Mouse (Mus musculus) testis, adult 2 months (tissue): ENCODE data around the gene Fosl1. TPM values are rescaled to one million over a fixed set of nuclear protein-coding genes. Genes with fewer than 3 reads are reported as not detected.
"Not testable (repeated sequence)": the region's sequence is repeated elsewhere in the genome, so short reads cannot be mapped to it uniquely, and the experiment has no call there.

Experiments used
- H3K27ac ChIP-seq: fragments of 200-500 bp; 2 replicates; pipeline ENCODE4 v1.5.1; 2012; ENCODE audit warnings: low read depth, low read length; ENCODE audit not compliant: control insufficient read depth, insufficient read depth
- H3K27me3 ChIP-seq: fragments of 200-500 bp; 2 replicates; pipeline ENCODE4 v1.6.1; 2012; ENCODE audit warnings: mild to moderate bottlenecking, low read length, moderate library complexity; ENCODE audit not compliant: control insufficient read depth, insufficient read depth
- H3K36me3 ChIP-seq: fragments of 200-500 bp; 2 replicates; pipeline ENCODE4 v1.6.1; 2012; ENCODE audit warnings: mild to moderate bottlenecking, low read length; ENCODE audit not compliant: control insufficient read depth, insufficient read depth
- H3K4me1 ChIP-seq: fragments of 200-500 bp; 2 replicates; pipeline ENCODE4 v1.6.1; 2012; ENCODE audit warnings: low read length; ENCODE audit not compliant: control insufficient read depth, insufficient read depth
- H3K4me3 ChIP-seq: fragments of 200-500 bp; 2 replicates; pipeline ENCODE4 v1.5.1; 2012; ENCODE audit warnings: low read depth, mild to moderate bottlenecking, low read length, moderate library complexity, mixed read lengths; ENCODE audit not compliant: control insufficient read depth
- CTCF ChIP-seq: fragments of 200-500 bp; IDR thresholded peaks from 2 replicates; pipeline ENCODE4 v1.5.1; 2012; ENCODE audit warnings: low read depth, mild to moderate bottlenecking, inconsistent platforms, low read length, moderate library complexity; ENCODE audit not compliant: control insufficient read depth, insufficient read depth, insufficient replicate concordance
- POLR2A ChIP-seq: fragments of 200-500 bp; IDR thresholded peaks from 2 replicates; pipeline ENCODE4 v1.6.1; 2012; ENCODE audit warnings: low read depth, mild to moderate bottlenecking, inconsistent platforms, low read length, moderate library complexity; ENCODE audit not compliant: control insufficient read depth
- polyA plus RNA-seq: library from polyadenylated mRNA; depleted of rRNA; stranded (reverse); fragments of >200 nt; gene quantifications from 2 replicates; pipeline ENCODE4 v1.2.3, GENCODE M21; 2012

Fosl1 gene
- polyA plus RNA-seq, 1 experiment: 3.2 TPM

GRCm38 (mm10) chr19:5485821-5486220 lies 38.5 kb downstream of the Fosl1 start:
- H3K27ac ChIP-seq: no peak overlapping the region
- H3K4me1 ChIP-seq: peaks cover 7% of the 10 kb centered on the region
- H3K27me3 ChIP-seq: no peaks in the 10 kb centered on the region
- no peak overlapping the region for H3K4me3 ChIP-seq
- no peaks in the 10 kb centered on the region; the same call in 1 of the 2 replicates for H3K36me3 ChIP-seq
- TF ChIP-seq POLR2A (no peak), CTCF (no peak)

GRCm38 (mm10) chr19:5486286-5486685 lies 38.9 kb downstream of the Fosl1 start:
- Histone ChIP-seq H3K36me3 (no peaks in the 10 kb centered on the region; the same call in 1 of the 2 replicates), H3K4me3 (no peak overlapping the region)

GRCm38 (mm10) chr19:5486771-5487170 lies 39.4 kb downstream of the Fosl1 start:
- TF ChIP-seq CTCF (no peak), POLR2A (no peak)
- Histone ChIP-seq H3K27ac (no peak overlapping the region), H3K27me3 (no peaks in the 10 kb centered on the region), H3K4me1 (peaks cover 7% of the 10 kb centered on the region), H3K4me3 (no peak overlapping the region), H3K36me3 (no peaks in the 10 kb centered on the region; the same call in 1 of the 2 replicates)

More at GRCm38 (mm10) chr19:5486286-5486685, 38.9 kb downstream of the Fosl1 start:
- H3K27me3 ChIP-seq: no peaks in the 10 kb centered on the region
- no peak overlapping the region for H3K27ac ChIP-seq
- peaks cover 7% of the 10 kb centered on the region for H3K4me1 ChIP-seq
- TF ChIP-seq POLR2A: no peak
- no peak for TF ChIP-seq CTCF

GRCm38 (mm10) chr19:5487768-5488550 lies 40.6 kb downstream of the Fosl1 start, which contains the start of gene Mus81:
Gene Mus81, minus strand, starts transcription at chr19:5488402.
- TF ChIP-seq CTCF (peak; percentile 90), POLR2A (peak; percentile 70)

GRCm38 (mm10) chr19:5488878-5489571 lies 41.7 kb downstream of the Fosl1 start:
- Histone ChIP-seq H3K4me3 (peak overlapping the region; percentile 88), H3K27ac (peak overlapping the region; percentile 94), H3K27me3 (no peaks in the 10 kb centered on the region), H3K36me3 (no peaks in the 10 kb centered on the region; the same call in 1 of the 2 replicates), H3K4me1 (peaks cover 7% of the 10 kb centered on the region)
- TF ChIP-seq CTCF (no peak), POLR2A (peak; percentile 73)

More at GRCm38 (mm10) chr19:5487768-5488550, 40.6 kb downstream of the Fosl1 start, which contains the start of gene Mus81:
- H3K27ac ChIP-seq: peak within 1 kb of the TSS; percentile 94
- H3K27me3 ChIP-seq: no peaks in the 10 kb centered on the region
- peak within 1 kb of the TSS; percentile 88 for H3K4me3 ChIP-seq
- H3K4me1 ChIP-seq: peaks cover 7% of the 10 kb centered on the region
- H3K36me3 ChIP-seq: no peaks in the 10 kb centered on the region; the same call in 1 of the 2 replicates

GRCm38 (mm10) chr19:5489721-5490120 lies 42.4 kb downstream of the Fosl1 start:
- not testable (repeated sequence) for H3K36me3 ChIP-seq, H3K27me3 ChIP-seq, H3K4me1 ChIP-seq
- peak overlapping the region; percentile 67 for H3K4me3 ChIP-seq
- peak overlapping the region; percentile 96 for H3K27ac ChIP-seq

- TF ChIP-seq POLR2A (peak; percentile 95), CTCF (no peak)
- no peaks in the 10 kb centered on the region; the same call in none of the 2 replicates for H3K36me3 ChIP-seq
- peak within 1 kb of the TSS; percentile 96 for H3K27ac ChIP-seq
- peaks cover 7% of the 10 kb centered on the region for H3K4me1 ChIP-seq
- no peaks in the 10 kb centered on the region for H3K27me3 ChIP-seq
- peak within 1 kb of the TSS; percentile 90 for H3K4me3 ChIP-seq
Measured at GRCm38 (mm10) chr19:5490313-5490897, 43.1 kb downstream of the Fosl1 start, which contains the start of gene Cfl1. Gene Cfl1, plus strand, starts transcription at chr19:5490455.
